Mouse (Mus musculus) kidney, postnatal 36 days (tissue): Measurements from ENCODE around the gene Dhx16.
"Not testable (repeated sequence)": the region's sequence is repeated elsewhere in the genome, so short reads cannot be mapped to it uniquely, and the experiment has no call there.

ENCODE experiments used
- DNase-seq, 2 experiments: peaks; one replicate each; pipeline ENCODE4 v3.0.0; 2021 to 2022; ENCODE audit warnings: mixed read lengths in 2 of 2

The Dhx16 gene

GRCm38 (mm10) chr17:35921710-35922109 is 42.1 kb downstream of the Dhx16 start:
- peak in 1 of 2 experiments; percentile 26 for DNase-seq

- peak; percentile 33 to 56 for DNase-seq
These were observed 42.9 kb downstream of the Dhx16 start for GRCm38 (mm10) chr17:35922566-35922965.

- DNase-seq: peak in 1 of 2 experiments; percentile 57
These were observed 43.7 kb downstream of the Dhx16 start for GRCm38 (mm10) chr17:35923281-35923680.

GRCm38 (mm10) chr17:35927471-35927870 is 47.9 kb downstream of the Dhx16 start:
- DNase-seq: no peak

- no peak for DNase-seq
These were observed 49.9 kb downstream of the Dhx16 start for GRCm38 (mm10) chr17:35929534-35929933.

- DNase-seq: no peak
These were observed 51.0 kb downstream of the Dhx16 start for GRCm38 (mm10) chr17:35930627-35931026.

- no peak for DNase-seq
These were observed 53.0 kb downstream of the Dhx16 start for GRCm38 (mm10) chr17:35932608-35933007.

GRCm38 (mm10) chr17:35935763-35936162 is 56.1 kb downstream of the Dhx16 start:
- not testable (repeated sequence) for DNase-seq

GRCm38 (mm10) chr17:35937700-35938348 is 58.2 kb downstream of the Dhx16 start:
- DNase-seq: peak; percentile 51 to 68

GRCm38 (mm10) chr17:35939108-35939507 is 59.5 kb downstream of the Dhx16 start:
- no peak for DNase-seq

- no peak for DNase-seq
These were observed 60.3 kb downstream of the Dhx16 start for GRCm38 (mm10) chr17:35939941-35940340.
